Mouse (Mus musculus): Measurements from ENCODE around the gene Olfr3. TPM values are rescaled to one million over a fixed set of nuclear protein-coding genes. Genes with fewer than 3 reads are reported as not detected.

Olfr3 gene
- total and polyA plus RNA-seq, 3 experiments: not detected

GRCm38 (mm10) chr2:36783976-36784375, 32.9 kb downstream of the Olfr3 start, which contains the start of gene Olfr348:
Gene Olfr348 (plus strand): TSS chr2:36784276.
- Histone ChIP-seq H3K27ac (ENCODE audit: control insufficient read depth, low read depth, low read length) (no peak within 1 kb of the TSS), H3K27me3 (ENCODE audit: control insufficient read depth in 1 of 2, insufficient read depth in 2 of 2, low read length in 2 of 2) (no peaks in the 10 kb centered on the region), H3K36me3 (ENCODE audit: control insufficient read depth in 1 of 2, insufficient read depth in 2 of 2, low read length in 2 of 2) (no peaks in the 10 kb centered on the region), H3K9me3 (replicated peaks; ENCODE audit: insufficient read depth, low read length) (no peaks in the 10 kb centered on the region), H3K9ac (ENCODE audit: control insufficient read depth, low read depth, low read length, poor library complexity, severe bottlenecking) (no peak within 1 kb of the TSS), H3K4me3 (ENCODE audit: control insufficient read depth in 1 of 2, insufficient read depth in 1 of 2, low read depth in 2 of 2, low read length in 2 of 2) (no peak within 1 kb of the TSS), H3K4me1 (ENCODE audit: control insufficient read depth in 1 of 2, insufficient read depth in 2 of 2, low read length in 2 of 2) (no peaks in the 10 kb centered on the region), H3K79me2 (ENCODE audit: control insufficient read depth, insufficient read depth, low read length, poor library complexity) (no peaks in the 10 kb centered on the region)
- TF ChIP-seq ELF1 (IDR thresholded peaks at IDR 0.05; ENCODE audit: low read depth, low read length): no peak
- no peak for TF ChIP-seq USF1 (IDR thresholded peaks at IDR 0.05; ENCODE audit: low read depth, low read length)
- no peak for TF ChIP-seq ZKSCAN1 (IDR thresholded peaks at IDR 0.05; ENCODE audit: low read depth, low read length)
- TF ChIP-seq MYC (IDR thresholded peaks at IDR 0.05; ENCODE audit: low read depth, low read length): no peak
- TF ChIP-seq CHD2 (IDR thresholded peaks at IDR 0.05; ENCODE audit: low read length): no peak
- no peak for TF ChIP-seq TAL1 (IDR thresholded peaks at IDR 0.05; ENCODE audit: low read length)
- TF ChIP-seq CHD1 (IDR thresholded peaks at IDR 0.05; ENCODE audit: low read depth, low read length): no peak
- TF ChIP-seq E2F4 (IDR thresholded peaks at IDR 0.05; ENCODE audit: borderline replicate concordance, low read depth, low read length): no peak
- no peak for TF ChIP-seq POLR2AphosphoS5 (IDR thresholded peaks at IDR 0.05; ENCODE audit: borderline replicate concordance, low read depth, low read length)
- TF ChIP-seq KAT2A (conservative IDR thresholded peaks at IDR 0.05; ENCODE audit: low read depth, low read length): no peak
- TF ChIP-seq SMC3 (IDR thresholded peaks at IDR 0.05; ENCODE audit: low read depth, low read length): no peak
- TF ChIP-seq ZMIZ1 (IDR thresholded peaks at IDR 0.05; ENCODE audit: low read depth, low read length): no peak
- no peak for TF ChIP-seq NRF1 (IDR thresholded peaks at IDR 0.05; ENCODE audit: insufficient read depth, low read depth, low read length, poor library complexity, severe bottlenecking)
- no peak for TF ChIP-seq GABPA (IDR thresholded peaks at IDR 0.05; ENCODE audit: low read depth, low read length)
- no peak for TF ChIP-seq TBP (IDR thresholded peaks at IDR 0.05; ENCODE audit: low read depth, low read length)
- TF ChIP-seq CTCF (IDR thresholded peaks at IDR 0.05 in 2 of 3, conservative IDR thresholded peaks at IDR 0.05 in 1 of 3; ENCODE audit: control insufficient read depth in 1 of 3, insufficient read depth in 1 of 3, low read depth in 2 of 3, low read length in 3 of 3, poor library complexity in 1 of 3, severe bottlenecking in 1 of 3): no peak
- TF ChIP-seq UBTF (IDR thresholded peaks at IDR 0.05; ENCODE audit: borderline replicate concordance, insufficient read depth, low read depth, low read length): no peak
- TF ChIP-seq MAX (IDR thresholded peaks at IDR 0.05; ENCODE audit: low read length): no peak
- no peak for TF ChIP-seq MXI1 (IDR thresholded peaks at IDR 0.05; ENCODE audit: low read depth, low read length)
- no peak for DNase-seq (ENCODE audit: low read depth, low spot score)

Other genes with a start within 250 kb of the Olfr3 start
- not detected in 2 replicates for gene Olfr345, start 177.0 kb downstream of the Olfr3 start, total RNA-seq (2012; rRNA removed)
- not detected for gene Olfr345, start 177.0 kb downstream of the Olfr3 start, polyA plus RNA-seq (2012; ENCODE audit: insufficient read depth in 1 of 2, insufficient read length in 2 of 2, low read depth in 1 of 2, low replicate concordance in 2 of 2, missing spikeins in 1 of 2)
- gene Olfr346, start 131.2 kb downstream of the Olfr3 start, total RNA-seq (2012; rRNA removed): not detected in 2 replicates
- gene Olfr346, start 131.2 kb downstream of the Olfr3 start, polyA plus RNA-seq (2012; ENCODE audit: insufficient read depth in 1 of 2, insufficient read length in 2 of 2, low read depth in 1 of 2, low replicate concordance in 2 of 2, missing spikeins in 1 of 2): not detected
- not detected in 2 replicates for gene Olfr347, start 85.1 kb downstream of the Olfr3 start, total RNA-seq (2012; rRNA removed)
- not detected for gene Olfr347, start 85.1 kb downstream of the Olfr3 start, polyA plus RNA-seq (2012; ENCODE audit: insufficient read depth in 1 of 2, insufficient read length in 2 of 2, low read depth in 1 of 2, low replicate concordance in 2 of 2, missing spikeins in 1 of 2)
- not detected in 2 replicates for gene Olfr348, start 32.8 kb downstream of the Olfr3 start, total RNA-seq (2012; rRNA removed)
- gene Olfr348, start 32.8 kb downstream of the Olfr3 start, polyA plus RNA-seq (2012; ENCODE audit: insufficient read depth in 1 of 2, insufficient read length in 2 of 2, low read depth in 1 of 2, low replicate concordance in 2 of 2, missing spikeins in 1 of 2): not detected
- gene Olfr50, start 26.5 kb downstream of the Olfr3 start, total RNA-seq (2012; rRNA removed): not detected in 2 replicates
- not detected for gene Olfr50, start 26.5 kb downstream of the Olfr3 start, polyA plus RNA-seq (2012; ENCODE audit: insufficient read depth in 1 of 2, insufficient read length in 2 of 2, low read depth in 1 of 2, low replicate concordance in 2 of 2, missing spikeins in 1 of 2)
- gene Olfr350, start 29.3 kb upstream of the Olfr3 start, total RNA-seq (2012; rRNA removed): not detected in 2 replicates
- not detected for gene Olfr350, start 29.3 kb upstream of the Olfr3 start, polyA plus RNA-seq (2012; ENCODE audit: insufficient read depth in 1 of 2, insufficient read length in 2 of 2, low read depth in 1 of 2, low replicate concordance in 2 of 2, missing spikeins in 1 of 2)
- not detected in 2 replicates for gene Olfr351, start 45.6 kb upstream of the Olfr3 start, total RNA-seq (2012; rRNA removed)
- not detected for gene Olfr351, start 45.6 kb upstream of the Olfr3 start, polyA plus RNA-seq (2012; ENCODE audit: insufficient read depth in 1 of 2, insufficient read length in 2 of 2, low read depth in 1 of 2, low replicate concordance in 2 of 2, missing spikeins in 1 of 2)
- gene Olfr352, start 51.4 kb upstream of the Olfr3 start, total RNA-seq (2012; rRNA removed): not detected in 2 replicates
- not detected for gene Olfr352, start 51.4 kb upstream of the Olfr3 start, polyA plus RNA-seq (2012; ENCODE audit: insufficient read depth in 1 of 2, insufficient read length in 2 of 2, low read depth in 1 of 2, low replicate concordance in 2 of 2, missing spikeins in 1 of 2)
- gene Olfr353, start 75.9 kb upstream of the Olfr3 start, total RNA-seq (2012; rRNA removed): not detected in 2 replicates
- not detected for gene Olfr353, start 75.9 kb upstream of the Olfr3 start, polyA plus RNA-seq (2012; ENCODE audit: insufficient read depth in 1 of 2, insufficient read length in 2 of 2, low read depth in 1 of 2, low replicate concordance in 2 of 2, missing spikeins in 1 of 2)
- not detected in 2 replicates for gene Olfr354, start 88.6 kb upstream of the Olfr3 start, total RNA-seq (2012; rRNA removed)
- not detected for gene Olfr354, start 88.6 kb upstream of the Olfr3 start, polyA plus RNA-seq (2012; ENCODE audit: insufficient read depth in 1 of 2, insufficient read length in 2 of 2, low read depth in 1 of 2, low replicate concordance in 2 of 2, missing spikeins in 1 of 2)
- gene Olfr355, start 111.9 kb upstream of the Olfr3 start, total RNA-seq (2012; rRNA removed): not detected in 2 replicates
- not detected for gene Olfr355, start 111.9 kb upstream of the Olfr3 start, polyA plus RNA-seq (2012; ENCODE audit: insufficient read depth in 1 of 2, insufficient read length in 2 of 2, low read depth in 1 of 2, low replicate concordance in 2 of 2, missing spikeins in 1 of 2)
- not detected in 2 replicates for gene Olfr356, start 120.1 kb upstream of the Olfr3 start, total RNA-seq (2012; rRNA removed)
- gene Olfr356, start 120.1 kb upstream of the Olfr3 start, polyA plus RNA-seq (2012; ENCODE audit: insufficient read depth in 1 of 2, insufficient read length in 2 of 2, low read depth in 1 of 2, low replicate concordance in 2 of 2, missing spikeins in 1 of 2): not detected
- not detected in 2 replicates for gene Olfr357, start 176.8 kb upstream of the Olfr3 start, total RNA-seq (2012; rRNA removed)
- gene Olfr357, start 176.8 kb upstream of the Olfr3 start, polyA plus RNA-seq (2012; ENCODE audit: insufficient read depth in 1 of 2, insufficient read length in 2 of 2, low read depth in 1 of 2, low replicate concordance in 2 of 2, missing spikeins in 1 of 2): not detected
- gene Olfr358, start 192.3 kb upstream of the Olfr3 start, total RNA-seq (2012; rRNA removed): not detected in 2 replicates
- gene Olfr358, start 192.3 kb upstream of the Olfr3 start, polyA plus RNA-seq (2012; ENCODE audit: insufficient read depth in 1 of 2, insufficient read length in 2 of 2, low read depth in 1 of 2, low replicate concordance in 2 of 2, missing spikeins in 1 of 2): not detected
- gene Olfr360, start 248.7 kb upstream of the Olfr3 start, total RNA-seq (2012; rRNA removed): not detected in 2 replicates
- not detected for gene Olfr360, start 248.7 kb upstream of the Olfr3 start, polyA plus RNA-seq (2012; ENCODE audit: insufficient read depth in 1 of 2, insufficient read length in 2 of 2, low read depth in 1 of 2, low replicate concordance in 2 of 2, missing spikeins in 1 of 2)

Data from MEL (cell line).